Mouse (Mus musculus): ENCODE measurements around the gene Clstn1.

DNA sequence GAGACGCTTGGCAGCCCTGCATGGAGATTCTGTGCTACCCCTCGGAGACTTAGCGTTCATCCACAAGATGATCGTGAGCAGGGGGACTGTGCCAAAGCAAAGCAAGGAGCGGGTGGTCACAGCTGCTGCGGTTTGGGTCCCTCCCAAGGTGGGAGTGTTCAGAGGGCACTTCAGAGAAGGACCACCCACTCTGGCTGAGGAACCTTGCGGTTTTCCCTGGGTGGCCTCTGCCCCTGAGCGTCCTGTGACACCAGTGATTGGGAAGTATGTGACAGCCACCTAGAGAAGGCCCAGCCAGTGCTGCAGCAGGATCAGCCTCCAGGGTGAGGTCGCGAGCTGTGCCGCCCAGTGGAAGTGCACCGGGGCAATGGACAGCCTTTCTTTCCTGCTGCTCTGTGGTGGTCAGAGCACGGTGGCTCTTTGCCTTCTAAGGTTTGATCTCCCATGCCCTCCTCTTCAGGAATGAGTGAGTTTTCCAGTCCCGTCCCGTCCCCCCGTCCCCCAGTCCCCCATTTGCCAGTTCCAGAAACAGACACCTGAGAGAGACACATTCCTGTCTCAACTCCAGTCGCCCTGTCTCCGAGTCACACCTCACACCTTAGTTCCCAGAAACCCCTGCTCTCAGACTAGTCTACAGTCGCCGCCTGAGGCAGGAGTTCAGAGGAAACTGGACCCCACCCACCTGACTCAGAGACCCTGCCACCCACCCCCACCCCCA is 21.5 kb downstream of the Clstn1 start:
- no peak for TF ChIP-seq POLR2A (IDR thresholded peaks at IDR 0.05; ENCODE audit: low read depth, low read length)
- TF ChIP-seq CTCF (IDR thresholded peaks at IDR 0.05; ENCODE audit: borderline replicate concordance, insufficient read depth, low read length), result no peak

Data from embryonic fibroblast, embryonic 13.5 days (primary cell).